In the genomic region with DNA sequence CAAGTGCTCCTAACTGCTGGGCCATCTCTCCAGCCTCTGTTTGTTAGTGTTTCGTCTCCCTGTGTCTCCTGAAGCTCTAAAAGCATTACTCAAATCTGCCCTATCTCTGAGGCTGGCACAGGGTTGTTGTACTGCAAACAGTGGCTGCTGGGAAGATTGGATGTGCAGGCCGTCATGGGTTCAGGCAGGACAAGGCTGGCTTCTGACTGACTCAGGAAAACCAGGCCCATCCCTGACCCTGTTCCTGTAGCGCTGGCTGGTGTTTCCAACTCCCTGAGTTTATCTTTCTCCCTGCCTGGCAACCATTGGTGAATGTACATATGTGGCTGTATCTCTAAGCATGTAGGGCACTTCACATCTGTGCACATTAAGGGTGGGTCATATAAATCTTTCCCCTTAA, we compare ENCODE assay signal across 19 mouse cellular contexts. TPM values are rescaled to one million over a fixed set of nuclear protein-coding genes. Genes with fewer than 3 reads are reported as not detected.
DNase-seq lines count a peak whose midpoint lies in the region; TF ChIP-seq lines count a peak whose summit lies in the region.
"Had no signal": no experiment of that assay in that cellular context is flagged by ENCODE, and none has a peak within 500 bp of the region (broad histone marks: within the 10 kb centered on the region; RNA-seq: fewer than 3 reads in every experiment).

No protein-coding gene starts in this region.

- no peak for DNase-seq in gastrocnemius, adult 2 months
- DNase-seq in gastrocnemius, postnatal 25 days, result no peak
- peak; percentile 56 for DNase-seq in adrenal gland, adult 8-10 months
- DNase-seq in adrenal gland, postnatal 14 days, result peak; percentile 66
- DNase-seq in layer of hippocampus, adult 9-10 months (ENCODE audit: low spot score), result no peak
- no peak for DNase-seq in lung, postnatal 4 days
- DNase-seq: cerebellum, adult 11 months; cerebellum, adult 2 months; cerebellum, adult 9-11 months; cerebellum, postnatal 25 days; gastrocnemius, postnatal 14 days; heart, adult 18-20 months; kidney, adult 2 months had no signal

- H3K27ac ChIP-seq in gastrocnemius, adult 2 months, result peak overlapping the region; percentile 7; the same call in 1 of the 2 replicates
- H3K27ac ChIP-seq: embryonic facial prominence, embryonic 12.5 days; embryonic facial prominence, embryonic 15.5 days; hindbrain, embryonic 12.5 days; hindbrain, embryonic 15.5 days had no signal

- intact Hi-C loops in gastrocnemius, adult 2 months (cut with DNase I), result no loop called here

- no peak overlapping the region for H3K4me3 ChIP-seq in gastrocnemius, adult 2 months
- H3K4me3 ChIP-seq: embryonic facial prominence, embryonic 12.5 days; embryonic facial prominence, embryonic 15.5 days; heart, embryonic 12.5 days; hindbrain, embryonic 12.5 days; hindbrain, embryonic 15.5 days had no signal

- no peak for TF ChIP-seq CTCF in gastrocnemius, adult 2 months (IDR thresholded peaks at IDR 0.05)

RNA-seq across cellular contexts. Expression of a gene that starts 42.0 kb away (rescaled TPM):
- 100 to 1,000 TPM; 235 to 336 TPM for total RNA-seq in gastrocnemius, adult 2 months (2021)
- 100 to 1,000 TPM; 216 to 239 TPM for total RNA-seq in gastrocnemius, postnatal 25 days (2021)
- total RNA-seq in adrenal gland, adult 8-10 months (2022), result 10 to 100 TPM; 10.1 to 18.0 (median 12.0) TPM
- total RNA-seq in adrenal gland, postnatal 14 days (2021), result 8.9 and 10.2 TPM in 2 replicates
- total RNA-seq: MEL had no signal

Comparison
In these comparisons a context has a peak if more than half of its experiments do, and no peak if none do; other contexts are left out.
1. DNase-seq: peak in adrenal gland, adult 8-10 months (single experiment) and adrenal gland, postnatal 14 days (single experiment); none in gastrocnemius, adult 2 months (single experiment), gastrocnemius, postnatal 25 days (single experiment), layer of hippocampus, adult 9-10 months (single experiment) and lung, postnatal 4 days (0 of 2).
2. RNA of a gene that starts 42.0 kb away (total RNA-seq): 235 to 336 TPM in gastrocnemius, adult 2 months and 216 to 239 TPM in gastrocnemius, postnatal 25 days; 10.1 to 18.0 TPM in adrenal gland, adult 8-10 months and 8.9 to 10.2 TPM in adrenal gland, postnatal 14 days; every median in the first group is over 10 times any median in the second.